In the genomic region with DNA sequence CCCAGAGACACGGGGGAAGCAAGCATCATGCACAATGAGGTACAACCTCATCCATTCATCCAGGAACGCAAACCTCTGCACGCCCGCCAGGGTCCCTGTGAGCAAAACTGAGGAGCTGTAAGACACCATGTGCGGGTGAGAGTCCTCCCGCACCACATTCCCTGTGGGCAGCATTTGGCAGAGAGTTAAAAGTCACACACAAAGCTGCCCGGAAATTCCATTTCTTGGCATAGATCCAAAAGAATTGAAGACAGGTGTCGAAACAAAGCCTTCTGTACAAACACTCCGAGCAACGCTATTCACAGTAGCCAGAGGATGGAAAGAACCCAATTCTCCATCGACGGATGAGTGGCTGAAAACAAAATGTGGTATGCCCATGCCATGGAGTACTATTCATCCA, we compare ENCODE assay signal across 24 mouse cellular contexts. TPM values are rescaled to one million over a fixed set of nuclear protein-coding genes. Genes with fewer than 3 reads are reported as not detected.
"Had no signal": no experiment of that assay in that cellular context is flagged by ENCODE, and none has a peak within 500 bp of the region (broad histone marks: within the 10 kb centered on the region; RNA-seq: fewer than 3 reads in every experiment).

No protein-coding gene starts in this region.

- H3K36me3 ChIP-seq: liver, embryonic 15.5 days; lung, embryonic 15.5 days; stomach, embryonic 15.5 days had no signal

- H3K4me2 ChIP-seq: liver, embryonic 15.5 days; lung, embryonic 15.5 days; midbrain, embryonic 12.5 days; neural tube, embryonic 12.5 days; stomach, embryonic 15.5 days had no signal

- H3K4me1 ChIP-seq: liver, embryonic 15.5 days; megakaryocyte, embryonic 14.5 days; stomach, embryonic 15.5 days had no signal

- H3K9ac ChIP-seq: liver, embryonic 15.5 days; liver, postnatal 0 days; lung, embryonic 15.5 days; midbrain, embryonic 12.5 days; neural tube, embryonic 12.5 days; stomach, embryonic 15.5 days had no signal

- H3K27ac ChIP-seq: liver, embryonic 15.5 days; lung, embryonic 15.5 days; macrophage; midbrain, embryonic 12.5 days; neural tube, embryonic 12.5 days; stomach, embryonic 15.5 days; stomach, postnatal 0 days had no signal

- ATAC-seq: liver, postnatal 0 days; lung, postnatal 0 days; midbrain, embryonic 16.5 days had no signal

- H3K27me3 ChIP-seq: liver, embryonic 15.5 days; lung, embryonic 15.5 days; neural tube, embryonic 12.5 days; stomach, embryonic 15.5 days had no signal

- DNase-seq: liver, postnatal 0 days; lung, postnatal 14 days; lung, postnatal 36 days; midbrain, embryonic 14.5 days; right cerebral cortex, postnatal 14 days; thymus, adult 2 months; thymus, postnatal 25 days; thymus, postnatal 4 days had no signal

- H3K9me3 ChIP-seq: liver, embryonic 15.5 days; lung, embryonic 15.5 days; midbrain, embryonic 12.5 days; neural tube, embryonic 12.5 days; stomach, embryonic 15.5 days had no signal

- H3K4me3 ChIP-seq: liver, embryonic 15.5 days; lung, embryonic 15.5 days; megakaryocyte, embryonic 14.5 days; midbrain, embryonic 12.5 days; neural tube, embryonic 12.5 days; stomach, embryonic 15.5 days had no signal

RNA-seq across cellular contexts. Expression of a gene that starts 20.3 kb away (rescaled TPM):
- total RNA-seq: megakaryocyte progenitor cell, adult 5-6 weeks; monocyte, adult 5-6 weeks; neutrophil, adult 5-6 weeks had no signal
- polyA plus RNA-seq: macrophage had no signal

RNA-seq across cellular contexts. Expression of a gene that starts 58.9 kb away (rescaled TPM):
- total RNA-seq: megakaryocyte progenitor cell, adult 5-6 weeks; monocyte, adult 5-6 weeks; neutrophil, adult 5-6 weeks had no signal
- polyA plus RNA-seq: liver, embryonic 15.5 days; liver, postnatal 0 days; lung, embryonic 15.5 days; lung, postnatal 0 days; macrophage; midbrain, embryonic 12.5 days; midbrain, embryonic 14.5 days; midbrain, embryonic 16.5 days; neural tube, embryonic 12.5 days; neural tube, embryonic 14.5 days; spleen, adult 2 months; stomach, embryonic 15.5 days; stomach, postnatal 0 days; thymus, adult 2 months; urinary bladder, adult 2 months had no signal
